Mouse (Mus musculus) thymus, postnatal 4 days (tissue): ENCODE results near the gene Tmco1.

Source experiments
- DNase-seq: peaks from one replicate; pipeline ENCODE4 v3.0.0; 2021

Gene Tmco1

DNA sequence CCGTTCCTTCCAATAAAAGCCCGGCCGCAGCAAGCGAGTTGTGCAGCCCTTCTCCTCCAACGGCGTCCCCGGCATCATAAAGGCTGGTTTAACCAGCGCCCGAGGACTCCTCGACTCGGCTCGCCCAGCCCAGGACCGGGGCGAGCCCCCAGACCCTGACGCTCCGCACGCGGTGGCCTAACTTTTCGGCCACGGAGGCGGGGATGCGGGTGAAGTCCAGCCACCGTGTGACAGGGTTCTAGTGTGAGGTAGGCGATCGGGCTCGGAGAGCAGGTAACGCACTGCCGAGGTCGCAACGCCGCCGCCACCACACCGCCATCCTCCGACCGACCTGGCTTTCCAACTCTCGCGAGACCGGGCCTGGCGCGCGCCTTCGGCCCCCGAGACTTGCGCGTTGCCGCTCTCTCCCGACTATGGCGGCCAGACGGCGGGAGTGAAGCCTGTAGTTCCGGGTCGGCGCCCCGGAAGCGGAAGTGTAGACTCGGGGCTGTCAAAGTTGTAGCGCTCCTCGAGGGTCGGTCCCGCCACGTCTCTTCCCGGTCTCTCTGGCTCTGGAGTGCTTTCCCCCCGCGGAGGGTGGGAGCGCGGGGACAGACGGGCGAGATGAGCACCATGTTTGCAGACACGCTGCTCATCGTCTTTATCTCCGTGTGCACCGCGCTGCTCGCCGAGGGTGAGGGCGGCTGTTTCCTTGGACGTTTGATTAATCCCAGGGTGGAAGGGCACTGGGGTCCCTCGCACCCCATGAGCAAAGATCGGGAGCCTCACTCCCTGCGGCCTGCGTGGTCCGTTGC, at the start of gene Tmco1:
Tmco1 (plus strand) TSS at position 118 of the 794 bp plus-strand sequence.
- DNase-seq, result peak; percentile 99

DNA sequence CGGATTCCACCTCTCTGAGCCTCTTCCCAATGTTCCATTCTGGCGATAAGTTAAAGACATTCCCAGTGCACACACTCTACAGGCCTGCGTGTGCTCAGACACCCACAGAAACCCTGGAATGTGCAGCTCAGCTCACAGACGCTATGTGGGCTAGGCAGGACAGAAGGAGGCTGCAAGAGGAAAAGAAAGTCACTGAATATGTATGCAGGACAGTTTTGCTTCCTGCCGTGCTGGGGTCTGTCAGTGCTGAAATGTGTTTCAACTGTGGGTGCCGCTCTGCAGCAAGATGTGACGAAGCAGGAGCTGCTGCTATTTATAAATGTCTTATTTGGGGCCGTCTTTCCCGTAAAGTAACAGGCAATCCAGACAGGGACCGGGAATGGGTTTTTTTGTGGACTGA, 48.5 kb upstream of the Tmco1 start:
- no peak for DNase-seq

DNA sequence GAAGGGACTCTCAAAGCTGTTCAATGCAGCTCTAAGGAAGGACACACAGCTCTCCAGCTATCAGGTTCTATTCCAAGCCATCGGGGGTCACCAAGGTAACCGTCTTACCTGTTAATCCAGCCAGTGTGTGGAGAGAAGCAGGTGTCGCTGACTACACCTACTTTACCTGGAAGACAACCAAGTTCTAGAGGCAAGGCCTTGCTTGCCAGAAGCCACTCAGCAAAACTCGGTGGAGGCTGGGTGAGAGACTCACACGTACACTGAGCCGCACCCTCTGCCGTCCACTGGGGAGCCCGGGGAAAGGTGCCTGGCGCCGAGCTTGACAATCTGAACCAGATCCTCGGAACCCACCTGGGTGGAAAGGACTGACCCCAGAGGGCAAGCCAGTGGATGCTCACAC, 46.4 kb upstream of the Tmco1 start:
- no peak for DNase-seq

DNA sequence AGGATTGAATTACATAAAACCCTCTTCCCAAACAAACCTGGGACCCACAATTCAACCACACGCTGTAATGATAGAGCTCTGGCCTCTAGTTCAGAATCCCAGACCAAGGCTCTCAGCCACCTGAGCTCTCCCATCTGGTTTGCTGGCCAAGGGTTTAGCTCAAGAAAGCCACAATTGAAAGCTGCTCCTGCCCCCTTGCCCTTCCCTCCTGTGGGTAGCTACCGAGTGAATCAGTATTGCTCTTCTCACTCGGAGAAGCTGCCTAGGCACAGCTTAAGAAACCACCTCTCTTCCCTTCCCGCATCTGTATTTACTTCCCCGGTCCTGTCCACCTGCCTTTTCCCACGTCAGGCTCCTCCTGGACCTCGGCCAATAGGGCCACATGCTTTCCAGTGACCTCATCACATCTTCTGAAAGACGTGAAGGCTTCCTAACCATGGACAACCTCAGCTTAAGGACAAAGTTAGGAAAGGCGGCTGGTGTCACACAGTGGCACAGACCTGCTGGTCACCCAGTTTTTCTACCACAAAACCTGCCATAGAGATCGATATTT, 45.6 kb upstream of the Tmco1 start:
- no peak for DNase-seq

DNA sequence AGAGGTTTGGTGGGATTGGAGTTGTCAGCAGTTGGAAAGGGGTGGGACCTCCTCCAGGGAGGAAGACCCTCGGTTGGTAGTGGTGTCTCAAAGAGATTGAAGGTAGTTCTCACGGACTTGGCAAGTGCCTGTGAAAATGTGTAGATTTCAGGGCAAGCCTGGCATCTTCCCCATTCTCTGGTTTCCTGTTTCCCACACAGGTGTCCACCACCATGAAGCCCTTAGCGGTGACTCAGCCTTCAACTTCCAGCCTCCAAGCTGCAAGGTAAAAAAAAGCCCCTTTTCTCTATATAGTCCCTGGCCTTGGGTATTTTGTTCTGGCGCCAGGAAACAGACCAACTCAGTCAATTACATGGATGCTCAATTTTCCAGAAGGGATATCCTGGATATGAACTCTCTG, 42.8 kb upstream of the Tmco1 start:
- no peak for DNase-seq

DNA sequence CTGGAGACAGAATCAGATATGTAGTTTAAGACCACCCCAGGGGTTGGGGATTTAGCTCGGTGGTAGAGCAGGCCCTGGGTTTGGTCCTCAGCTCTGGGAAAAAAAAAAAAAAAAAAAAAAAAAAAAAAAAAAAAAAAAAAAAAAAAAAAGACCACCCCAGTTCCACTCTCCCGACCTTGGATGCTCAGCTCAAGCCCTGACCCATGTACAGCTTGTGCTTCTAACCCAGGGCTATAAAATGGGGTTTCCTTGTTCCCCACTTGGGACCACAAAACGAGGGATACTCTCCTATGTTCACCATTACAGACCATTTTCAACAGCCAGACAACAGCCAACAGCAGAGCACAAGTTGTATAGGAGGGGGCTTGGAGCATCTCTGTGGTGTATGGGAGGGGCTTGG, 41.5 kb upstream of the Tmco1 start:
- DNase-seq, result no peak

- DNase-seq, result no peak
These were observed 39.7 kb upstream of the Tmco1 start for GRCm38 (mm10) chr1:167268360-167269063.

- no peak for DNase-seq
These were observed 38.8 kb upstream of the Tmco1 start for GRCm38 (mm10) chr1:167269350-167269811.

- peak; percentile 52 for DNase-seq
These were observed 38.3 kb upstream of the Tmco1 start for GRCm38 (mm10) chr1:167269856-167270270.

DNA sequence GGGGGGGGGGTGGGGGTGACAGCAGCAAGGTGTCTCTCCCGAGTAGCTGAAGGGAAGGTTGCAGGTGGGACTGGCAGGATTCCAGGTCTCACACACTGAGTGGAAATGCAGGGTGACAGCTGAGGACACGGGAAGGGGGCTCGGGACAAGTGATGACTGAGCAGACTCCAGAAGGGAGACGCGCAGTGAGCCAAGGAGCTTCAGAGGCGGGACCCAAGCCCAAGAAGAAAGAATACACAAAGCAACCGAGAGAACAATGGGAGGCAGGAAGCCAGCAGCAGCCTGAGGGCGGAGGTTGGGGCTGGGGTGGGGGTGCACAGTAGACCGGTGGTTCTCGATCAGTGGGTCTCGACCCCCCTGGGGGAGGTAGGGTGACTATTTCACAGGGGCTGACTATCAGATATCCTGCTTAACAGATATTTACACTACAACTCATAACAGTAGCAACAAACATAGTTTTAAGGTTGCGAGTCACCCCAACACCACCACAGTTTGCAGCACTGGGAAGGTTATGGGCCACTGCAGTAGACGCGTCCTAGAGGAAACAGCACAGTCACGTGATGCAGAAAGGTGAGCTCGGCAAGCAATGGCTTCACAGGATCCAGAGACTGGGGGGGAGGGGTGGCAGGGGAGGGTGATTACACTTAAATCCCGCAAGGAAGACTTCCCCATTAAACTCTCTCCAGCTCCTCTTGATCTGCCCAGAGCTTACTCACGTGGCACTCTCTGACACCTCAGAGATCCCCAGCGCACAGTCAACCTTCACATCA, 37.7 kb upstream of the Tmco1 start:
- DNase-seq, result peak; percentile 69

GRCm38 (mm10) chr1:167271304-167271703, 36.9 kb upstream of the Tmco1 start:
- DNase-seq, result no peak

DNA sequence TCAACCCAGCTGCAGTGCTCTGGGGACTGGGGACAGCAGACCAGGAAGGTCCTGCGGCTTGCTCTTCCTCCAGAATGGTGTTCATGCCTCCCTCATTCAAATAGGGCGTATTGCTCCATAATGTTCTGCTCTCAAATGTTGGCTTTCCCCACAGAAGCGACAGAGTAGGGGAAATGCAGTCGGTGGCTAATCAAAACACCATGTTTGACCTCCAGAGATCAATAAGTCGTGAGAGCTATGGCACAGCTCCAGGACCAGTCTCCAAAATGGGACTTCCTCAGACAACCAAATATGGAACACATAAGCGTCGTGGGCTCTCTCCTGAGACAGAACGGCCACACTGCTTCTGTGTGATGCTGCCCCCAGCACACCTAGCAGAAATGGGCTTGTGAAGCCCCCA, 36.3 kb upstream of the Tmco1 start:
- DNase-seq, result no peak

DNA sequence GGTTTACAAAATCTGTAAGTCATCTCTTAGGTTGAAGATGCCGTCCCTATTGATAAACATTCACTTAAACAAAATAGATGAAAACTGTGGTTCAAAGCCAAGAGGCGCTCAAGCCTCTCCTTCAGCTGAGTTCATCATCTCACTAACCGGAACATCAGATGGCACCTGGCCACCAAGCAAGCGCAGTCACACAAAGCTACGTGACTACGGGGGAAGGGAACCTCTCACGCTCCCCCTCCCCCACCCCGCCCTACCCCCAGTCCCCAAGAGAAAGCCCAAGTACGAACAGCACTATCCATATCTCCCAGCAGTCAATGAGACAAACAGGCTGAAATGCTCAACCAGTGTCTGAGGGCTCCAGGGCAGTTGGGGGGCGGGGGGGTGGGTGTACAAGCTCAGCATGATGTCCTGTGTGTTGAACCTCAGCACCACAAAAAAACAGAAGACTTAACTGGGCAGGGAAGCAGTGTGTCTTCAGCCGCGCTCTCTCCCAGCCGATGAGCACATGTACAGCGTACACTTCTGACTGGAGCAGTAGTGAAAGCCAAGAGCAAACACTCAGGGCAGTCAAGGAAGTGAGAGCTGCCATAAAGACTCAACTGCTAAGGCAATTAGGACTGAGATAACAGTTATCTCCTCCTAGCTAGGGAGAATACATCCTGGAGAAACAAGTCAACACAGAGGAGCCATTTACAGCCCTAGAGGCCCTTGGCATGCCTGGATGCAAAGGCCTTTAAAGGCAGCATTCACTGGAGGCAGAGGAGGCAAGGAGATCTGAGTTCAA, 34.6 kb upstream of the Tmco1 start:
- peak; percentile 58 for DNase-seq

- DNase-seq, result no peak
These were observed 33.4 kb upstream of the Tmco1 start for GRCm38 (mm10) chr1:167274646-167275390.

GRCm38 (mm10) chr1:167278395-167278794, 29.8 kb upstream of the Tmco1 start:
- no peak for DNase-seq

- no peak for DNase-seq
These were observed 28.9 kb upstream of the Tmco1 start for GRCm38 (mm10) chr1:167279160-167279715.

GRCm38 (mm10) chr1:167280061-167280460, 28.1 kb upstream of the Tmco1 start:
- DNase-seq, result no peak

- no peak for DNase-seq
These were observed 26.1 kb upstream of the Tmco1 start for GRCm38 (mm10) chr1:167282112-167282511.

DNA sequence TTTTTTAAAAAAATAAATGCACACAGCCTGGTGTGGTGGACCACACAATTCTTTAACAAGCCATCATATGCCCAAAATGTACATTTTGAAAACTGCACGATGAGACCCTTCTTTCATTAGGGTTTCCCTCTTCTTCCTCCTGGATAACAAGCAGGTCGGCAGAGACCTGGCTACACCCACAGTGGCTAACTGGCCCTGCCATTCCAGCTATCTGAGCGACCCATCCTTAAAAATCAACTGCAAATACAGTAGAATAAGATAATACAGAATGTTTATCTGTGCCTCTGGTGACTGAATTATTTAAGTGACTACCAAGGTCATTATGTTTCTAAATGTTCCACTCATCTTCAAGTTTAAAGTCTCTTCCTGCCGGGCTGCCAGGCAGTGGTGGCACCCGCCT, 25.4 kb upstream of the Tmco1 start:
- DNase-seq, result no peak

- peak; percentile 70 for DNase-seq
These were observed 24.5 kb upstream of the Tmco1 start for GRCm38 (mm10) chr1:167283441-167284257.
